Mouse (Mus musculus) ES-E14 (cell line): ENCODE measurements around the gene 4930519P11Rik.

ENCODE experiments used
- HCFC1 ChIP-seq: IDR thresholded peaks from 2 replicates; pipeline ENCODE4 v1.6.1; 2012; ENCODE audit warnings: low read length, inconsistent platforms, borderline replicate concordance; ENCODE audit not compliant: insufficient read depth
- MAFK ChIP-seq: IDR thresholded peaks from 2 replicates; pipeline ENCODE4 v1.6.1; 2014; ENCODE audit warnings: mild to moderate bottlenecking, low read depth, low read length, inconsistent platforms; ENCODE audit not compliant: insufficient read depth

DNA sequence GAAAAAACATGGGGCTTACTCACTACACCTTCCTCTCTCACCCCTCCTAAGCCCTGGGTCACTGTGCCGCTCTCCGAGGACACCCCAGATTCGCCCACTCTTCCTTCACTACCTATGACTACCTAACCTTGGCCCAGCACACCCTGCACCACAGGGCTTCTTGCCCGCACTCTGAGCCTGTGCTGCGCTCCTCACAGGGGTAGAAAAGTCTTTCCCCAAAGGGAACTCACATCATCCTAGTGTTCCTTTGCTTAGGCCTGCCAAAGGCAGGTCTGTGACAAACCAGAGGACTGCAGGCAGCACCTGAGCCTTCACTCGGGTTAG, 35.5 kb downstream of the 4930519P11Rik start:
- no peak for TF ChIP-seq MAFK
- no peak for TF ChIP-seq HCFC1
